Mouse (Mus musculus): ENCODE results near the gene Sox18. TPM values are rescaled to one million over a fixed set of nuclear protein-coding genes. Genes with fewer than 3 reads are reported as not detected.

Sox18 gene
- 10 to 100 TPM; 20.3 to 34.7 TPM for total RNA-seq (2021)
- 164 and 223 TPM in 2 replicates for polyA plus RNA-seq (2012; rRNA removed)
- long read RNA-seq, partial matches to known transcripts, result 4 of 8 reads
- long read RNA-seq, other reads (novel, unspliced or antisense), result 0 of 8 reads

GRCm38 (mm10) chr2:181671326-181671725 is at the start of gene Sox18:
TSS of gene Sox18 (minus strand) at chr2:181671640.
- peak; percentile 80 for DNase-seq

- DNase-seq, result no peak
These were observed 49.8 kb upstream of the Sox18 start for GRCm38 (mm10) chr2:181721200-181721599.

- no peak for DNase-seq
These were observed 48.6 kb upstream of the Sox18 start for GRCm38 (mm10) chr2:181720061-181720460.

DNA sequence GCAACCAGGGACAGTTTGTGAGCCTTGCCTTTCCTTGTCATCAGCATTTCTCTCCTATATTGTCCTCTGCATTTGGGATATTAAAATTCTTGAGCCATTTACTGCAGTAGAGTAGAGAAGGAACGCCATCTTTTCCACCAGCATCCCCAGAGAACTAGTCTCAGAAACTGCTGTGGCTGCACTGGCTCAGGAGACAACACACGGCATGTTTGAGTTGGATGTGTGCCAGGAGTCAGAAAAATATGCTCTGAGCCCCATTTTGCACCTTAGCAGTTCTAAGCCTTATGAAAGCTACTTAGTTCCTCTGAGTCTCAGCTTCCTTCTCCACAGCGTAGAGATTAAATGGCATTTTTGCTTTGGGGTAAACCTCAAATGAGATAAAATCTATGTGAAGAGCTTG is 45.6 kb upstream of the Sox18 start:
- no peak for DNase-seq

DNA sequence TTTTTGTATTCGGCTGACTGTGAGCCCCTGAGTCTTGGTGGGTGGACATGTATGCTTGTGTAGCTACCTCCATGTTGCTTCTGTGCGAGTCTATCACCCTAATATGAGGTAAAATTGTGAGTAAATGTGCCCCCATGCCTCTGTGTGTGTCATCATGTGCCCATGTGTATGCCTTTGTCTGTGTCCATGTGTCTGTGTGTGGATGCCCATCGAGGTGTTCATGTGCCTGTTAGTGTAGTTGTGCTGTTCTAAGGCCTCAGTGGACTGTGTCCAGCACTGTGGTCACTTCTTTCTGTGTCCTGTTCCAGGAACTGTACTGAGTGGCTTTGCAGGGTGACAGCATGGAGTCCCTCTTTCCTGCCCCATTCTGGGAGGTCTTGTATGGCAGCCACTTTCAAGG is 43.9 kb upstream of the Sox18 start:
- no peak for DNase-seq

DNA sequence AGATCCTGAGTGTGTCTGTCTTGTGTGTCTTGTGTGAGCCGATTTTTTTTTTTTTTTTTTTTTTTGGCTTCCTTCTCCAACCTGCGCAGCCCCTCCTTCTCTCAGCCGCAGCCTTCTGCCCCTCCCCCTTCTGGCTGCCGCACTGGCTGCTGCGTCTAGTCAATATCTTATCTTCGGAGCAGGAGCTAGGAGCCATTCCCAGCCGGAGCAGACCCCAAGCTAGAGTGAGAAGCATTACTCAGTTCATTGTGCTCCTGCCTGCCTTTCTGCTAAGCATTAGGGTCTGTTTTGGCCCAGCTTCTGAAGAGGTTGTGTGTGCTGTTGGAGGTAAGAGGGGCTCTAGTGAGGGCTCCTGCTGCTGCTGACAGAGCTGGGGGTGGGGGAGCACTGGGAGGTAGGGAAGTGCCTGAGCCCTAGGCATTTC is 43.5 kb upstream of the Sox18 start, which contains the start of gene Oprl1:
Gene Oprl1, plus strand, starts transcription at position 114 of the 424 bp plus-strand sequence.
- DNase-seq, result no peak

DNA sequence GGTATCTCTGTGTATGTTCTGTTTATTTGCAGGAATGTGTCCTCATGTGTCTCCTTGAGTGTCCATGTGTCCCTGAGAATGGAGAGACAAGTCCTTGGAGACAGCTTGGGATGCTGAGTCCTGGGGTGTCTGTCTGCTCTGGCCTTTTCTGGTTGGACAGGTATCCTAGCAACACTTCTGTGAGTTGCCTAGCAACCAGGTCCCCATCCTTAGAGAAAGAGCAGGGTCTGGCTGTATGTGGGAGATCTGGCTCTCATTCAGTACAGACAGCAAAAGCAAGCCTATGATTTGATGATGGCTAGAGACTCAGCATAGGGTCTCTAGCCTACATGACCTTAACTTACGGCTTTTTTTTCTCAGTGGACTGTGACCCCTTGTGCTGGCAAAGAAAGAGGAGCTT is 42.3 kb upstream of the Sox18 start:
- DNase-seq, result no peak

GRCm38 (mm10) chr2:181706668-181707067 is 35.2 kb upstream of the Sox18 start:
- DNase-seq, result peak; percentile 25

GRCm38 (mm10) chr2:181698241-181698640 is 26.8 kb upstream of the Sox18 start, which contains the start of gene Lkaaear1:
TSS of gene Lkaaear1 (minus strand) at chr2:181698442.
- no peak for DNase-seq

GRCm38 (mm10) chr2:181696801-181697420 is 25.5 kb upstream of the Sox18 start:
- no peak for DNase-seq

- no peak for DNase-seq
These were observed 24.3 kb upstream of the Sox18 start for GRCm38 (mm10) chr2:181695776-181696175.

- DNase-seq, result no peak
These were observed 23.1 kb upstream of the Sox18 start for GRCm38 (mm10) chr2:181694581-181694980.

- peak; percentile 95 for DNase-seq
These were observed 22.2 kb upstream of the Sox18 start, which contains the start of gene Rgs19 for GRCm38 (mm10) chr2:181693339-181694280. TSS of gene Rgs19 (minus strand) at chr2:181693977.

DNA sequence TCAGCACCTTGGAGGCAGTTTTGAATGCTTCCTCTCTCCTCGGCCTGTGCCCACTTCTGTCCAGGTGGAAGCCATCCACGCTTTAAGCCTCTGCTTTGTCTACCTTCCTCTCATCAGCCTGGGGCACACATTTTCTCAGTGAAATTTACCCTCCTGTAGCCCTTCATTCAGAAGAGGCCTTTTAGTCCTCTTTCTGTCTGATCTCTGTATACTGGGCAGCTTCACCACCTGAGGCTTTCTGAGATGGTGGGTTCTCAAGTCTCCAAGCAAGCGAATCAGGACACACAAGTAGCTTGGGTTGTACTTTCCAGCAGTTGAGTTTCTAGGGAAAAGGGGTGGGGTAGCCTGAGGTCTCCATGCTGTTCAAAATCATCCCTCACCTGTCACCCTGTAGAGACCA is 20.9 kb upstream of the Sox18 start:
- DNase-seq, result no peak

GRCm38 (mm10) chr2:181691571-181691970 is 20.1 kb upstream of the Sox18 start:
- no peak for DNase-seq

- no peak for DNase-seq
These were observed 19.6 kb upstream of the Sox18 start for GRCm38 (mm10) chr2:181691083-181691482.

DNA sequence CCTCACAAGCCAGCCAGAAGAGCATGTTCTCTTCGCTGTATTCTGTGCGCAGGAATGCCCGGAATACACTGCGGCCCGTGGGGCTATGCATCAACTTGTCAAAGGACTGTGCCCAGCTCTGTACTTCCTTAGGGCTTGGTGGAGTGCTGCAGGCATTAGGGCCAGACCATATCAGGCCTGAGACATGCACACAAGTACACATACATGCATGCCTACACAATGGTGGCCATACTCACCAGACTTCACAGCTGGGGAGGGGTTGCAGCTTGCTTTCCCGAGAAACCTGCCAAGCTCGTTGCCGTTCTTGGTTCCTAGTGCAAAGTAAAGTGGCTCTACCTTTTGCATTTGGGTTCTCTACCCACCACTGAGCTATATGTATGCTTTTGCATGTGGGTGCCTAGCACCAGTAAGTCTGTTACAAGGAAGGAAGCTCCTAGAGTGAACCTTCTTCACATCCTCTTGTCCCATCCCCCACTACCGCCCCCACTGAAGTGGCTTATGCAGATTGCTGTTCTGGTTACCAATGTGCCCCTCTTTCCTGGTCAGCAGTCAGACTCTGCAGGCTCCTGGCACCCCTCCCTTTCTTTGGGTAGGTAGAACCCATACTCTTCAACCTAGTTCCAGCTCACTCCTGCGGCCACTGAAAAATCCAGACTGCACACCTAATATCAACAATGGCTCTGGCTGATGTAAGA is 18.2 kb upstream of the Sox18 start:
- DNase-seq, result no peak

- DNase-seq, result no peak
These were observed 16.1 kb upstream of the Sox18 start for GRCm38 (mm10) chr2:181687586-181687985.

GRCm38 (mm10) chr2:181685686-181686085 is 14.2 kb upstream of the Sox18 start:
- DNase-seq, result no peak

DNA sequence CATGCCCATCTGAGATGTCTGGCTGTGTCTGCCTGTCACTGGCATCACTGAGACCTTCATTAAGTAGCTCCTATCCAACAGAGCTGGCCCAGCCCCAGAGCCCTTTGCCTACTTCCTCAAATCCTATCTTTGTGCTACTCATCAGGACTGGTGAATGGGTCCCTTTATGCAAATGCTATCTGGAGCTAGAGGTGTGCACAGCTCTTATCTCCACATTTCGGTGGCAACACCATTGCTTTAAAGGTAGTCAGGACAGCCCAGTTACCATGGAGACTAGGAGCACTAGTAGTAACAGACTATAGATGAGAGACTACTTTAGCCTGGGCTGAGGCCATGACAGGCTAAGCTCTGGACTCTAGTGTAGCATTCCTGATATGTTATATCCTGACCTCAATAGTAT is 13.3 kb upstream of the Sox18 start:
- no peak for DNase-seq

GRCm38 (mm10) chr2:181683381-181683780 is 11.9 kb upstream of the Sox18 start:
- DNase-seq, result no peak

DNA sequence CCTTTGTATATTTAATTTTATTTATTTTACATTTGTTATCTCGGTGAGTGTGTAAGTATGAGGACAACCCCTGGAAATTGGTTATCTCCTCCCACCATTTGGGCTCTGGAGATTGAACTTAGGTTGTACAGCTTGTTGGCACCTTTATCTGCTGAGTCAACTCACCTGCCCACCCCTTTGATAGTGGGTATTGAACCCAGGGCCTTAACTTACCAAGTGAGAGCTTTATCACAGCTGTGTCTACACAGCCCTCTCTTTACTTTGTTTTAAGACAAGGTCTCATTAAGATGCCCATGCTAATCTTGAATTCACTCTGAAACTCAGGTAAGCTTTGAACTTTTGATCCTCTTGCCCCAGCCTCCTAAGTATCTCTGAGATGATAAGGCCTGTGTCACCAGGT is 10.5 kb upstream of the Sox18 start:
- DNase-seq, result no peak
